Mouse (Mus musculus): ENCODE data around the gene Apoo.
"Not testable (repeated sequence)": the region's sequence is repeated elsewhere in the genome, so short reads cannot be mapped to it uniquely, and the experiment has no call there.

The Apoo gene

DNA sequence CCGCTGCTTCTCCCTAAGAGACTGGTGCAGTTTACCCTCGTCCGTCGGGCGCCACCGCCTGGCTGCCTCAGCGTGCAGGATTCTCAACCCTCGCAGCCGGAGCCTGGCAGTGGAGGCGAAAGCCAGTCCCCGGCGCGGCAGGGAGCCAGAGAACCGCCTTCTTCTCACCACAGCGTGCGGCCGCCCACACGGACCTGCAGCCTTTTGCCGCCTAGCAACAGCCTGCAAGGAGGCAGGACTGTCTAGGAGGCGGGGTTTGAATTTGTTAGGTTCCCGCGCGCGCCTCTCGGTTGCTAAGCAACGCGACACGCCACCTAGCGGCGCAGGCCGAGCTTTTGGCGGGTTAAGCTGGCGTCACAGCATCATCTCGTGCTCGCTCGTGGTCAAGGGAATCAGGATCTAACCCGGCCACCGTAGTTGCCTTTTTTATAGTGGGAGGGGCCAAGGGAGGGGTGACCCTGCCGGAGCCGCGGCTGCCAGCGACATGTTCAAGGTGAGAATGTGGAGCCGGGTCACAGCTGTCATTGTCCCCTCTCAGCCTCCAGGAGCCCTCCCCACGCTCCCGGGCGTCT, at the start of gene Apoo, which contains the start of gene Fam90a1b:
Gene Apoo (plus strand): TSS at position 448 of the 572 bp plus-strand sequence.
Gene Fam90a1b (minus strand): TSS at position 108 of the 572 bp plus-strand sequence.
- peak; percentile 98 for DNase-seq

- no peak for DNase-seq
Observed at GRCm38 (mm10) chrX:94321036-94321902, 45.6 kb upstream of the Apoo start.

- not testable (repeated sequence) for DNase-seq
Observed at GRCm38 (mm10) chrX:94343638-94344037, 23.3 kb upstream of the Apoo start.

DNA sequence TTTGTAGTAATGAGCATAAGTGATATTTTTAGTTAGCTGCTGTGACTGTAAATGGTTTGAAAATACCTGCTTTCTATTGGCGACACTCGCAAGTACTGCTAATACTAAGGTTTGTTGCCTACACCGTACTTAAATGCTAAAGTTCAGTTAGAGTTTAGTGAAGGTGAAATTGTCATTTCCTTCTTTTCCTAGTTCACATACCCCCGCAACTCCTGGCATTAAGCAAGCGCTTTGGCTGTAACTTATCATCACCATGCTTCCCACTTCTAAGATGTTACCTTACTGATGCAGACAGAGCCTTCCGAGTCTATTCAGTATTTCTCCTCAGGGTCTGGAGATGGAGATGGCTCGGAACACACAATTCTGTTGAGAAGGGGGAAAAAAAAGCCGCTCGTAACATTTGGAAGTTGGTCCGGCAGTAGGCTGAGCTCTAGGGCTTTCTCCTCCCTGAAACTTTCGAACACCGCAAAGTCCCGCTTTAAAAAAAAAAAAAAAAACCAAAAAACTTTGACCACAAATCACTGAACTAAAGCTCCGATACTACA, 1.5 kb upstream of the Apoo start:
- DNase-seq, result no peak

GRCm38 (mm10) chrX:94366029-94366428, 888 bp upstream of the Apoo start:
- DNase-seq, result peak; percentile 22

GRCm38 (mm10) chrX:94367248-94367647, 331 bp downstream of the Apoo start:
- no peak for DNase-seq

GRCm38 (mm10) chrX:94378734-94379133, 11.8 kb downstream of the Apoo start:
- DNase-seq, result no peak

DNA sequence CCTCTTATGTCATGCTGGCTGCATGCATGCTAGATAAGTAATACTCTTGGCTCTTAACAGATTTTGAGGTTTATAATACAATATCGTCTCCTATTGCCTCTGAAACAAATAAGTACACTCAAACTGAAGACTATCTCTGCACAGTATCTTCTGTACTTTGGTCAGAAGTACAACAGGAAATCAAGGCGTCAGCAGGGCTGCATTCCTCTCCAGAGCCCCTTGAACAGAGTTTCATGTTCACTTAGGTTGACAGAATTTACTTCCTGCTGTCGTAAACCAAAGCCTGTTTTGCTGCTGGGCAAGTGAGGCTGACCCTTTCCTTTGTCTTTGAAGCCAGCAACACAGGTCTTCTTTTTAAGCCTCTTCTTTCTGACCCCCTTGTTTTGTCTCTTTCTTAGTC, 42.1 kb downstream of the Apoo start:
- DNase-seq, result no peak

- no peak for DNase-seq
Observed at GRCm38 (mm10) chrX:94420210-94420609, 53.3 kb downstream of the Apoo start.

DNA sequence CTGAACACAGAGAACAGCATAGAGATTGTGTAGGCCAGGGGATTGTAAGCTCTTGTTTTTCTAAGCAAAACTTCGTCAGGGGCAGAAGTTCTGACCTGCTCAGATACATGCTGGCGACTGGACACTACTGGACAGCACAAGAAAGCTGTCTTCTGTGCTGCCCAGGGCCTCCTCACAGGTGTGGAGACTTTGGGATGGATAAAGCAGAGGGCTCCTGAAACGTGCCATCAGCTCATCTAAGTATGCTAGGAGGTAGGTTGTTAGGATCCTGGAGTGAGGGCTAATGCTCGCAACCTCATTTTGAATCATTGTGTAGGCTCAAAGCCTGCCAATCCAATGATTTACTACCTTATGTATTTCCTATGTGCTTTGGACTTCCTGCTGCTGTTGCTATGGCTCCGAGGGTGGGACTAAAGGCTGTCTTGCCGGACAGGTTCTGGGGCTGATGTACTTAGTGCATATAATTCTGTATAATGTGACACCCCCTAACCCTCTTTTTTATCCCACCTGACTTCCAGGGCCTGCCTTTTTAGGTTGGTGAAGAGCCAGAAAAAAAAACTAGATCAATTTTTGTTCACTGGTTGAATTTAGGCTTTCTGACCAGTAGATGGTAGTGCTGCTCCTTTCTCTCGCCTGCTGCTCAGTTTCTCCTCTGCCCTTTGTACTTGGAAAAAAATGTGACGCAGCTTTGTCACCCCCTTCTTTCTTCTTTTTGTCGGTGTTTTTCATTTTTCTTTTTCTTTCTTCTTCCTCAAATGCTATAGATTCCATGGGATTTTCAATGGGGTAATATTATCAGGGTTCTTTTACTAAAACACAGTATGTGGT, 64.8 kb downstream of the Apoo start:
- no peak for DNase-seq

DNA sequence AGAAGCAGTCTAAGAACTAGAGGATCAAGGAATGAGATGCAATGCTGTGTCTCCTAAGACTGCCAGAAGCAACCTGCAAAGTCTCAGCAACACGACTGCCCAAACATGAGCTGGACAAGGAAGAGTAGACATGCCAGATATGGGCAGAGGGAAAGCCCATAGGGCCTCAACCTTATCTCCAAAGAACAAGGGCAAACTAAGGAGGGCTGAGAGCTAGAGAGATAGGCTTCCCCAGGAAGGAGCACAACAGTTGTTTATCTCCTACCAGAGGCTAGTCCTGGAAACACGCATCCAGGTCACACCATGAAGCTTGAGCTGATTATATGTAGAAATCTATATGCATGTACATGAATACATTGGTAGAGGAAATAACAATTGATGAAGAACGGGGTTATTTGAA, 78.5 kb downstream of the Apoo start:
- DNase-seq, result not testable (repeated sequence)

DNA sequence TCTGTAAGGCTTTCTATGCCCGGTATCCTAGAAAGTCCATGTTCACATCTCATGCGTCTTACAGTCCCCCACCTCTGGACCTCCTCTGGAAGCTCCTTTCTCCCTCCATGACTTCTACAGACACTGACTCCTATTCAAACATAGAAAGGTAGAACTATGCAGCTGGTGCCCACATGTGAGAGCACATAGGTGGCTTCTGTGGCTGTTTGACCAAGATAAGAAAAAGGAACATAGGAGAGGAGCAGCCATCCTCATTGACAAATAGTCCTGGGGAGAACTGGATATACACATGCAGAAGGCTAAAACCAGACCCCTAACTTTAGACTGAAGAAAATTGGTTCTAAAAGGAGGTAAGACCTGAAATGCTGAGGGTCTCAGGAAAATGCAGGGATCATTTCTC, 79.1 kb downstream of the Apoo start:
- not testable (repeated sequence) for DNase-seq

- not testable (repeated sequence) for DNase-seq
Observed at GRCm38 (mm10) chrX:94450047-94450881, 83.3 kb downstream of the Apoo start.

- no peak for DNase-seq
Observed at GRCm38 (mm10) chrX:94459346-94459745, 92.4 kb downstream of the Apoo start.

GRCm38 (mm10) chrX:94461513-94461912, 94.6 kb downstream of the Apoo start:
- DNase-seq, result not testable (repeated sequence)

DNA sequence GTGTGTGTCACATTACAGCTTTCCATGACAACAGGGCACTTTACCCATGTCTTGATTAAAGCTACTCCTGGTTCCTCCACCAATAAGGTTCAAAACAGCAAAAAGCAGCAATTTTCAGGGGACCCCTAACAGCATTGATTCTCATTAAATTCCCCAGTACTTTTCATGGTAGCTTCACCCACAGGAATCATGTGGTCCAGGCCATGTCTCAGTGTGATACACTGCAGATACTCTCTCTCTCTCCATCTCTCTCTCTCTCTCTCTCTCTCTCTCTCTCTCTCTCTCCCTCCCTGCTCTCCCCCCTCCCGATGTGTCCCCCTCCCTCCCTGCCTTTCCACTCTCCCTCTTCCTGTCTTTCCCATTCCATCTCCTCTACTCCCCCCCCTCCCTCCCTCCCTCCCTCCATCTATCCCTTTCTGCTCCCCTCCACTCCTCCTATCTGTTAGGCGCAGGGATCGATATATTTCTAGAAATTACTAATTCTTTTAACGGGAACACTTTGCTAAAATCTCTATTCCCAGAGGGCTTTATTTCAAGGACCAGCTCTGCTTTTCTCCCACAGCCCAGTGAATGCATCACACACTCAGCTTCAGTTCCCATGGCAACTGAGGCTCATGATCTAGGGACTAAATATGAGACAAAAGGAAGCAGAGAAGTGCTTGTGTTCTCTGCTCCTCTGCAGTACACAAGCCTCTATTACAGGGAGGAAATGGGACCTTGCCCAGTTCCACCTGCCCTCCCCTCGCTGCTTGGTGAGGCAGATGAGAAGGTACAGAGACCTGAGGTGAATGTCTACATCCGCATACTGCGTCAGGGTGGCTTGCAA, 95.9 kb downstream of the Apoo start:
- not testable (repeated sequence) for DNase-seq

All from cerebellum, adult 11-12 months (tissue).